ENCODE assay signal across 9 mouse cellular contexts in genomic region chr11:121630406-121630805, GRCm38 (mm10). TPM values are rescaled to one million over a fixed set of nuclear protein-coding genes. Genes with fewer than 3 reads are reported as not detected.
DNase-seq lines count a peak whose midpoint lies in the region; ATAC-seq and TF ChIP-seq lines count a peak whose summit lies in the region.
"Had no signal": no experiment of that assay in that cellular context is flagged by ENCODE, and none has a peak within 500 bp of the region (broad histone marks: within the 10 kb centered on the region; RNA-seq: fewer than 3 reads in every experiment).

No protein-coding gene starts in this region.

- no peak overlapping the region for H3K27ac ChIP-seq in cerebellum, adult 2 months (ENCODE audit: insufficient read depth, low read length)
- no peak overlapping the region for H3K27ac ChIP-seq in intestine, postnatal 0 days (ENCODE audit: low read depth, low read length)
- H3K27ac ChIP-seq in intestine, embryonic 16.5 days (ENCODE audit: low read length) = no peak overlapping the region
- H3K27ac ChIP-seq in forebrain, embryonic 15.5 days (replicated peaks) = no peak overlapping the region

- no peaks in the 10 kb centered on the region for H3K27me3 ChIP-seq in cerebellum, adult 2 months (ENCODE audit: control insufficient read depth, insufficient read depth, low read length)
- H3K27me3 ChIP-seq in intestine, postnatal 0 days (replicated peaks; ENCODE audit: control insufficient read depth, insufficient read depth, low read length) = no peaks in the 10 kb centered on the region
- H3K27me3 ChIP-seq in intestine, embryonic 16.5 days (replicated peaks; ENCODE audit: control insufficient read depth, insufficient read depth, low read length) = no peaks in the 10 kb centered on the region
- H3K27me3 ChIP-seq in E14TG2a.4 (ENCODE audit: insufficient read depth, low read length) = no peaks in the 10 kb centered on the region
- H3K27me3 ChIP-seq in forebrain, embryonic 15.5 days = no peaks in the 10 kb centered on the region

- H3K4me3 ChIP-seq in cerebellum, adult 2 months (replicated peaks; ENCODE audit: insufficient read depth, low read depth, low read length) = no peak overlapping the region
- H3K4me3 ChIP-seq in intestine, postnatal 0 days (ENCODE audit: low read depth, low read length) = no peak overlapping the region
- H3K4me3 ChIP-seq in intestine, embryonic 16.5 days (ENCODE audit: low read length) = no peak overlapping the region
- H3K4me3 ChIP-seq in E14TG2a.4 (replicated peaks; ENCODE audit: low read length) = no peak overlapping the region
- no peak overlapping the region for H3K4me3 ChIP-seq in forebrain, embryonic 15.5 days

- no peak overlapping the region for H3K9ac ChIP-seq in intestine, postnatal 0 days (ENCODE audit: low read depth, low read length)
- H3K9ac ChIP-seq in intestine, embryonic 16.5 days (ENCODE audit: low read depth, low read length) = no peak overlapping the region
- no peak overlapping the region for H3K9ac ChIP-seq in forebrain, embryonic 15.5 days (replicated peaks)

- no peak for TF ChIP-seq POLR2A in cerebellum, adult 2 months (IDR thresholded peaks at IDR 0.05; ENCODE audit: borderline replicate concordance, insufficient read depth, low read length)

- WGBS in cerebellum, adult 2 months = 69% methylated on average over 4 of the region's 4 CpGs
- WGBS in intestine, postnatal 0 days = 91% methylated on average over 4 of the region's 4 CpGs
- WGBS in intestine, embryonic 16.5 days = 75% methylated on average over 4 of the region's 4 CpGs
- WGBS in forebrain, embryonic 15.5 days = 80% methylated on average over 4 of the region's 4 CpGs

- H3K36me3 ChIP-seq in intestine, postnatal 0 days (ENCODE audit: control insufficient read depth, insufficient read depth) = peaks cover 19% of the 10 kb centered on the region; the same call in 1 of the 2 replicates
- peaks cover 3% of the 10 kb centered on the region; the same call in 1 of the 2 replicates for H3K36me3 ChIP-seq in intestine, embryonic 16.5 days (ENCODE audit: control insufficient read depth, insufficient read depth, low read length)
- H3K36me3 ChIP-seq in E14TG2a.4 (ENCODE audit: insufficient read depth, low read length) = peaks cover 96% of the 10 kb centered on the region
- H3K36me3 ChIP-seq in forebrain, embryonic 15.5 days = no peaks in the 10 kb centered on the region

- no peaks in the 10 kb centered on the region for H3K9me3 ChIP-seq in intestine, postnatal 0 days (ENCODE audit: control insufficient read depth)
- no peaks in the 10 kb centered on the region for H3K9me3 ChIP-seq in intestine, embryonic 16.5 days (ENCODE audit: control insufficient read depth, low read length)
- no peaks in the 10 kb centered on the region for H3K9me3 ChIP-seq in E14TG2a.4 (ENCODE audit: low read length)
- no peaks in the 10 kb centered on the region for H3K9me3 ChIP-seq in forebrain, embryonic 15.5 days

- no peak for DNase-seq in cerebellum, adult 2 months
- DNase-seq in cerebellum, adult 11-12 months = no peak
- peak; percentile 18 for DNase-seq in lung, postnatal 14 days
- no peak for DNase-seq in spleen, postnatal 14 days (ENCODE audit: low spot score in 2 of 2)
- DNase-seq: retina, postnatal 1 day had no signal

- peak; percentile 36; the same call in 1 of the 2 replicates for TF ChIP-seq CTCF in cerebellum, adult 2 months (IDR thresholded peaks at IDR 0.05; ENCODE audit: borderline replicate concordance, insufficient read depth, low read depth, low read length)
- peak; percentile 56 for TF ChIP-seq CTCF in intestine, postnatal 0 days (IDR thresholded peaks at IDR 0.05; ENCODE audit: low read depth)
- peak; percentile 47 for TF ChIP-seq CTCF in E14TG2a.4 (conservative IDR thresholded peaks at IDR 0.05; ENCODE audit: low read length)

- peaks cover 6% of the 10 kb centered on the region; the same call in 1 of the 2 replicates for H3K4me1 ChIP-seq in cerebellum, adult 2 months (ENCODE audit: control insufficient read depth, insufficient read depth, low read length)
- H3K4me1 ChIP-seq in intestine, postnatal 0 days (replicated peaks; ENCODE audit: control insufficient read depth, insufficient read depth, low read length) = no peaks in the 10 kb centered on the region
- no peaks in the 10 kb centered on the region for H3K4me1 ChIP-seq in intestine, embryonic 16.5 days (ENCODE audit: control insufficient read depth, insufficient read depth, low read length)
- H3K4me1 ChIP-seq in E14TG2a.4 (replicated peaks; ENCODE audit: low read depth, low read length) = no peaks in the 10 kb centered on the region
- H3K4me1 ChIP-seq in forebrain, embryonic 15.5 days = no peaks in the 10 kb centered on the region

- no peak for ATAC-seq in intestine, postnatal 0 days
- no peak for ATAC-seq in intestine, embryonic 16.5 days
- no peak for ATAC-seq in forebrain, embryonic 15.5 days (replicated peaks)

- no peak overlapping the region for H3K4me2 ChIP-seq in intestine, postnatal 0 days (replicated peaks; ENCODE audit: low read depth)
- no peak overlapping the region for H3K4me2 ChIP-seq in intestine, embryonic 16.5 days (ENCODE audit: low read depth, low read length)
- no peak overlapping the region for H3K4me2 ChIP-seq in forebrain, embryonic 15.5 days (replicated peaks)

RNA-seq across cellular contexts. Expression of gene B3gntl1, which starts 42.5 kb away (rescaled TPM):
- 5.4 and 5.5 TPM in 2 replicates for polyA plus RNA-seq in cerebellum, adult 2 months (2012; rRNA removed)
- 3.2 and 3.7 TPM in 2 replicates for polyA plus RNA-seq in intestine, postnatal 0 days (2015; fragmentation: Nextera tagmentation; extraction: Ambion mirVana)
- polyA plus RNA-seq in intestine, embryonic 16.5 days (2015; fragmentation: Nextera tagmentation; extraction: Ambion mirVana) = 6.8 and 7.2 TPM in 2 replicates
- polyA plus RNA-seq in forebrain, embryonic 15.5 days (2015; fragmentation: Nextera tagmentation; extraction: Ambion mirVana) = 6.5 and 7.0 TPM in 2 replicates
